Mouse (Mus musculus) heart, adult 2 months (tissue): ENCODE results near the gene Apba2.

Experiments used
- CTCF ChIP-seq: fragments of 200-600 bp; IDR thresholded peaks from 2 replicates; pipeline ENCODE4 v1.8.1; 2022; ENCODE audit warnings: antibody characterized with exemption, mild to moderate bottlenecking, moderate library complexity
- POLR2A ChIP-seq: fragments of 200-500 bp; IDR thresholded peaks from 2 replicates; pipeline ENCODE4 v1.6.1; 2011; ENCODE audit warnings: mild to moderate bottlenecking, low read depth, low read length, control low read depth; ENCODE audit not compliant: insufficient read depth

- TF ChIP-seq CTCF, result no peak
- no peak for TF ChIP-seq POLR2A
Observed at GRCm38 (mm10) chr7:64665120-64665519, 163.6 kb downstream of the Apba2 start.
